Mouse (Mus musculus) CH12.LX (cell line): ENCODE results near the gene Fance. TPM values are rescaled to one million over a fixed set of nuclear protein-coding genes. Genes with fewer than 3 reads are reported as not detected.
A peak's percentile ranks its signal among the peaks of the same experiment; 100 is the strongest.

Experiments used
- DNase-seq: peaks from one replicate; pipeline ENCODE4 v3.0.0-alpha.2; 2013; ENCODE audit errors: extremely low read depth
- H3K27ac ChIP-seq: 2 replicates; pipeline ENCODE4 v1.5.1; 2012; ENCODE audit warnings: low read depth, mild to moderate bottlenecking, control low read depth, moderate library complexity; ENCODE audit not compliant: insufficient read depth
- H3K27me3 ChIP-seq: replicated peaks from 2 replicates; pipeline ENCODE3; 2012; ENCODE audit warnings: inconsistent platforms
- H3K36me3 ChIP-seq, 2 experiments: replicated peaks in 1 of 2; 2 replicates each; pipeline versions ENCODE3 to v1.6.1; 2012; ENCODE audit warnings: inconsistent platforms in 1 of 2, low read length in 1 of 2, mild to moderate bottlenecking in 1 of 2, mixed read lengths in 1 of 2, moderate library complexity in 1 of 2; ENCODE audit not compliant: control insufficient read depth in 1 of 2, insufficient read depth in 1 of 2
- H3K4me1 ChIP-seq, 2 experiments: 2 replicates each; pipeline ENCODE4 v1.6.1; 2012; ENCODE audit warnings: inconsistent platforms in 1 of 2, moderate library complexity in 1 of 2; ENCODE audit not compliant: insufficient read depth in 2 of 2, control insufficient read depth in 1 of 2
- H3K4me2 ChIP-seq: 2 replicates; pipeline ENCODE4 v1.6.1; 2012; ENCODE audit warnings: low read depth, mild to moderate bottlenecking, control low read depth; ENCODE audit not compliant: poor library complexity, insufficient read depth, severe bottlenecking
- H3K4me3 ChIP-seq, 3 experiments: fragments of 150-350 bp in 1 of 3; sonication (generic) in 1 of 3; replicated peaks in 1 of 3; 2 replicates each; pipeline versions ENCODE3 to v1.5.1; 2011 to 2012; ENCODE audit warnings: low read depth in 2 of 3, low read length in 2 of 3, mild to moderate bottlenecking in 2 of 3, moderate library complexity in 2 of 3, control low read depth in 1 of 3, improper control_type of control experiment in 1 of 3, inconsistent platforms in 1 of 3, mixed read lengths in 1 of 3; ENCODE audit not compliant: poor library complexity in 1 of 3
- H3K79me2 ChIP-seq: replicated peaks from 2 replicates; pipeline ENCODE4 v1.6.1; 2012; ENCODE audit warnings: mild to moderate bottlenecking, moderate library complexity; ENCODE audit not compliant: control insufficient read depth, poor library complexity, insufficient read depth, severe bottlenecking; ENCODE audit errors: extremely low read depth
- H3K9ac ChIP-seq: 2 replicates; pipeline ENCODE4 v1.6.1; 2012; ENCODE audit warnings: low read depth, mild to moderate bottlenecking, control low read depth, moderate library complexity; ENCODE audit not compliant: insufficient read depth
- H3K9me3 ChIP-seq: replicated peaks from 2 replicates; pipeline ENCODE3; 2012; ENCODE audit warnings: low read length, inconsistent platforms, mixed read lengths
- BHLHE40 ChIP-seq: IDR thresholded peaks from 2 replicates; pipeline ENCODE4 v1.6.1; 2011; ENCODE audit warnings: mild to moderate bottlenecking, low read depth, low read length, improper control_type of control experiment
- CHD2 ChIP-seq: IDR thresholded peaks from 2 replicates; pipeline ENCODE4 v1.6.1; 2011; ENCODE audit warnings: low read length, improper control_type of control experiment
- E2F4 ChIP-seq: IDR thresholded peaks from 2 replicates; pipeline ENCODE4 v1.6.1; 2011; ENCODE audit warnings: low read depth, low read length, improper control_type of control experiment; ENCODE audit not compliant: insufficient replicate concordance
- ELF1 ChIP-seq: IDR thresholded peaks from 2 replicates; pipeline ENCODE4 v1.6.1; 2014; ENCODE audit warnings: low read depth, mild to moderate bottlenecking, inconsistent platforms, low read length, improper control_type of control experiment
- EP300 ChIP-seq: IDR thresholded peaks from 2 replicates; pipeline ENCODE4 v1.6.1; 2011; ENCODE audit warnings: low read length, improper control_type of control experiment
- JUND ChIP-seq: conservative IDR thresholded peaks from 2 replicates; pipeline ENCODE4 v1.6.1; 2011; ENCODE audit warnings: low read depth, low read length, improper control_type of control experiment
- MAX ChIP-seq: IDR thresholded peaks from 2 replicates; pipeline ENCODE4 v1.6.1; 2011; ENCODE audit warnings: low read length, improper control_type of control experiment
- MEF2A ChIP-seq: IDR thresholded peaks from 2 replicates; pipeline ENCODE4 v1.6.1; 2014; ENCODE audit warnings: low read depth, mild to moderate bottlenecking, inconsistent platforms, low read length, improper control_type of control experiment, borderline replicate concordance
- MXI1 ChIP-seq: IDR thresholded peaks from 2 replicates; pipeline ENCODE4 v1.6.1; 2011; ENCODE audit warnings: mild to moderate bottlenecking, low read depth, low read length, improper control_type of control experiment
- NELFE ChIP-seq: IDR thresholded peaks from 2 replicates; pipeline ENCODE4 v1.6.1; 2011; ENCODE audit warnings: low read depth, low read length, improper control_type of control experiment
- NRF1 ChIP-seq: IDR thresholded peaks from 2 replicates; pipeline ENCODE4 v1.6.1; 2014; ENCODE audit warnings: low read depth, mild to moderate bottlenecking, inconsistent platforms, low read length, improper control_type of control experiment, moderate library complexity
- PAX5 ChIP-seq: IDR thresholded peaks from 2 replicates; pipeline ENCODE4 v1.6.1; 2012; ENCODE audit warnings: low read length, inconsistent platforms, mixed read lengths
- POLR2A ChIP-seq: IDR thresholded peaks from 2 replicates; pipeline ENCODE4 v1.6.1; 2011; ENCODE audit warnings: low read depth, mild to moderate bottlenecking, improper control_type of control experiment, low read length
- POLR2AphosphoS2 ChIP-seq: IDR thresholded peaks from 2 replicates; pipeline ENCODE4 v1.6.1; 2011; ENCODE audit warnings: low read depth, low read length, improper control_type of control experiment
- RAD21 ChIP-seq: IDR thresholded peaks from 2 replicates; pipeline ENCODE4 v1.6.1; 2011; ENCODE audit warnings: low read depth, mild to moderate bottlenecking, low read length, improper control_type of control experiment, moderate library complexity
- SIN3A ChIP-seq: IDR thresholded peaks from 2 replicates; pipeline ENCODE4 v1.6.1; 2012; ENCODE audit warnings: low read length, improper control_type of control experiment, inconsistent platforms
- TBP ChIP-seq: conservative IDR thresholded peaks from 2 replicates; pipeline ENCODE4 v1.6.1; 2011; ENCODE audit warnings: low read depth, low read length, improper control_type of control experiment
- TCF12 ChIP-seq: IDR thresholded peaks from 2 replicates; pipeline ENCODE4 v1.6.1; 2014; ENCODE audit warnings: low read depth, mild to moderate bottlenecking, inconsistent platforms, low read length, improper control_type of control experiment
- UBTF ChIP-seq: IDR thresholded peaks from 2 replicates; pipeline ENCODE4 v1.6.1; 2012; ENCODE audit warnings: low read depth, mild to moderate bottlenecking, inconsistent platforms, low read length, improper control_type of control experiment, moderate library complexity
- USF1 ChIP-seq: IDR thresholded peaks from 2 replicates; pipeline ENCODE4 v1.6.1; 2014; ENCODE audit warnings: low read depth, mild to moderate bottlenecking, inconsistent platforms, low read length, improper control_type of control experiment
- USF2 ChIP-seq: conservative IDR thresholded peaks from 2 replicates; pipeline ENCODE4 v1.6.1; 2011; ENCODE audit warnings: low read depth, low read length, improper control_type of control experiment
- ZC3H11A ChIP-seq: IDR thresholded peaks from 2 replicates; pipeline ENCODE4 v1.6.1; 2012; ENCODE audit warnings: low read depth, mild to moderate bottlenecking, inconsistent platforms, low read length, improper control_type of control experiment
- ZNF384 ChIP-seq: IDR thresholded peaks from 2 replicates; pipeline ENCODE4 v1.6.1; 2012; ENCODE audit warnings: low read depth, low read length, improper control_type of control experiment, inconsistent platforms
- dilution Hi-C: fragments of 300-500 bp; cut with MboI; formaldehyde crosslinking; loops from 2 replicates; pipeline ENCODE4 v1.14.3; 2020; ENCODE audit warnings: low sequenced_read_pairs; ENCODE audit not compliant: extremely low pct_unique_long_range_greater_than_20kb, extremely low pct_ligation_motif_present
- in situ Hi-C: fragments of 300-500 bp; cut with MboI; formaldehyde crosslinking; loops from 3 replicates; pipeline ENCODE4 v1.14.3; 2019; ENCODE audit warnings: low sequenced_read_pairs, low pct_ligation_motif_present, low pct_unique_long_range_greater_than_20kb, mixed read lengths
- polyA plus RNA-seq: library from polyadenylated mRNA; unstranded; fragments of >175 nt; gene quantifications from 2 replicates; pipeline ENCODE4 v1.2.1, GENCODE M21; 2012; ENCODE audit warnings: low read depth; ENCODE audit not compliant: insufficient read length
- total RNA-seq, 2 experiments: library from RNA; depleted of rRNA; stranded (reverse); fragments of 300-350 nt in 1 of 2; fragments of >200 nt in 1 of 2; gene quantifications; 2 replicates each; pipeline ENCODE4 v1.2.3; 2012 to 2014

The Fance gene
- total and polyA plus RNA-seq, 3 experiments: 17.4 to 37.9 (median 29.6) TPM

- H3K4me3 ChIP-seq: peak overlapping the region in 1 of 3 experiments; percentile 9
- H3K27ac ChIP-seq: peak overlapping the region; percentile 38
- DNase-seq: peak; percentile 65
- no peak overlapping the region for H3K4me2 ChIP-seq
- dilution Hi-C loops: no loop called here
- peaks cover 6% of the 10 kb centered on the region for H3K9me3 ChIP-seq
- H3K79me2 ChIP-seq: no peaks in the 10 kb centered on the region
- no peak for TF ChIP-seq ZC3H11A
- no peak for TF ChIP-seq ZNF384
- TF ChIP-seq USF1: peak; percentile 68
- TF ChIP-seq NRF1: no peak
- 0 out of 2 replicates have a peak, but pooled peaks have one; percentile 28 for TF ChIP-seq TCF12
- TF ChIP-seq PAX5: no peak
- peak; percentile 36; the same call in 1 of the 2 replicates for TF ChIP-seq USF2
- TF ChIP-seq NELFE: no peak
- 0 out of 2 replicates have a peak, but pooled peaks have one; percentile 8 for TF ChIP-seq ELF1
- TF ChIP-seq BHLHE40: peak; percentile 63
- 0 out of 2 replicates have a peak, but pooled peaks have one; percentile 14 for TF ChIP-seq MXI1
- 0 out of 2 replicates have a peak, but pooled peaks have one; percentile 11 for TF ChIP-seq POLR2A
- TF ChIP-seq, all 38 proteins: peak for 7
- Histone ChIP-seq H3K4me1 (peaks cover 11 to 41% of the 10 kb centered on the region in 2 experiments), H3K27me3 (no peaks in the 10 kb centered on the region), H3K36me3 (peaks cover 25 to 61% of the 10 kb centered on the region in 2 experiments), H3K9ac (no peak overlapping the region)
- in situ Hi-C loops: no loop called here
Measured at GRCm38 (mm10) chr17:28294449-28295333, 18.6 kb upstream of the Fance start.

- no peak for TF ChIP-seq USF1
- TF ChIP-seq POLR2AphosphoS2: no peak
- no peak for TF ChIP-seq ELF1
- no peak for TF ChIP-seq NELFE
- TF ChIP-seq MAX: no peak
- no peak for TF ChIP-seq TBP
- TF ChIP-seq MEF2A: no peak
- TF ChIP-seq SIN3A: no peak
- no peak for TF ChIP-seq ZNF384
- TF ChIP-seq EP300: no peak
- no peak for TF ChIP-seq USF2
- TF ChIP-seq CHD2: no peak
- no peak for TF ChIP-seq BHLHE40
- TF ChIP-seq UBTF: no peak
- no peak for TF ChIP-seq PAX5
- TF ChIP-seq E2F4: no peak
- TF ChIP-seq RAD21: no peak
- no peak for TF ChIP-seq JUND
- H3K27me3 ChIP-seq: no peaks in the 10 kb centered on the region
- H3K27ac ChIP-seq: no peak overlapping the region
- H3K36me3 ChIP-seq: peaks cover 32 to 62% of the 10 kb centered on the region in 2 experiments
- dilution Hi-C loops (no loop called here), in situ Hi-C loops (no loop called here)
- H3K4me1 ChIP-seq: peaks cover 11 to 49% of the 10 kb centered on the region in 2 experiments
- H3K9ac ChIP-seq: no peak overlapping the region
- H3K4me3 ChIP-seq: no peak overlapping the region
- DNase-seq: no peak
- no peaks in the 10 kb centered on the region for H3K79me2 ChIP-seq
- no peaks in the 10 kb centered on the region for H3K9me3 ChIP-seq
- H3K4me2 ChIP-seq: no peak overlapping the region
Measured at GRCm38 (mm10) chr17:28298888-28299287, 14.4 kb upstream of the Fance start.
